Mouse (Mus musculus): ENCODE data around the gene Cirbp. TPM values are rescaled to one million over a fixed set of nuclear protein-coding genes. Genes with fewer than 3 reads are reported as not detected.

The Cirbp gene
- polyA plus RNA-seq, 1 experiment from 2014 or later = 81.5 TPM

DNA sequence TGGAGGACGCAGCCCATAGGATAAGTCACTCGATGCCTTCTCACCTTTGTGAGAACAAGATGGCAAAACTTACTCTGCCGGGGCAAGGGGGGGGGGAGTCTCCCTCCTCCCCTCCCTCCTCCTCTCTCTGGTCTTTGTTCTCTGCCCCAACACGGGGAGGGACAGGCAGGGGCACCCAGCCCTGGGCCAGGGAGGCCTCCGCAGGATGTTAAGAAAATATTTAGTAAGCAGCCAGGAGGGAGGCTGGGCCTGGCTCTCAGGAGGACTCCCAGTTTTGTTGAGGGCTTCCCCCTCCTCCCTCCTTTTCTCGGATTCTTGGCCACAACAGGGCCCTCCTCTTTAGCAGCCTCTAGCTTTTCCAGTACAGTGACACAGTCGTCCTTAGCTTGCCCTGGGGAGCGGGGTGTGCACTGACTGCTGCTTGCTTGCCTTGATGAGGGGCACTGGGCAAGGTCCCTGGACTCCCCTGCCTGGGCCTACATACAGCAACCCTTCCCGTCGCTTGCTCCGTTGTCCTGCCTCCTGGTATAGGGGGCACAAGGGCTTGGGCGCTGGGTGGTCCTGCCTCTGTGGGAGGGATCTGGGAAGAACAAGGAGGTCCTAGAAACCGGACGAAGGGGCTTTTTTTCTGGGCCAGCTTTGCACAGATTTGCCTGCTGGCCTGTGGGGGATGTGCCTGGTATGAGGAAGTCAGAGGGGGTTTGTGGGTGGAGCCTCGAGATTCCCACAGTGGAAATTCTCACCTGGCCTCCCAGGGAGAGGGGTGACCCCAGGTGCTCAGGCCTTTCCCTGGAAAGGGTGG is 13.5 kb upstream of the Cirbp start:
- H3K36me3 ChIP-seq (ENCODE audit: control insufficient read depth, insufficient read depth, low read length) = peaks cover 55% of the 10 kb centered on the region
- WGBS = 10% methylated on average over 14 of the region's 15 CpGs

DNA sequence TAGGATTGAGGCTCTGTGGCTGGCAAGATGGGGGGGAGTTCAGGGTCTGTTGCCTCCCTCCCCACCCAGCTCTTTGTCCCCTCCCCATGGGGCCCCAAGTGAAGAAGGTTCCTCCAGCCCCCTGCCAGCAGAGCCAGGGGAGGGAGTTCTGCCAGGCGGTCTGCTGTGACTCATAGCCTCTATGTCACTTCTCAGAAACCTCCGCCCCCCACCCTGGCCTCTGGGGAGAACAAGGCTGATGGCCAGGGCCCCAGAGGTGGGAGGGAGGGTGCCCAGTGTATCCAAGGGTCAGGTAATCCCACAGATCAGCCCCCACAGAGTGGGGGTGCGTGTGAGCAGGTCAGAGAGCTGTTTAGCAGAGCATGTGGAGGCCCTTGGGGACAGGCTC is 12.9 kb upstream of the Cirbp start:
- Histone ChIP-seq H3K36me3 (ENCODE audit: control insufficient read depth, insufficient read depth, low read length) (peaks cover 60% of the 10 kb centered on the region), H3K27ac (ENCODE audit: low read depth, low read length) (peak overlapping the region; percentile 99), H3K9me3 (ENCODE audit: control insufficient read depth, low read length) (no peaks in the 10 kb centered on the region), H3K4me3 (ENCODE audit: low read depth, low read length) (peak overlapping the region; percentile 99), H3K4me1 (ENCODE audit: control insufficient read depth, insufficient read depth, low read length) (peaks cover 47% of the 10 kb centered on the region), H3K9ac (ENCODE audit: low read length) (peak overlapping the region; percentile 100), H3K27me3 (ENCODE audit: control insufficient read depth, insufficient read depth, low read length) (no peaks in the 10 kb centered on the region), H3K4me2 (peak overlapping the region; percentile 99)
- DNase-seq (ENCODE audit: low spot score, missing footprints) = no peak
- 45% methylated on average over 3 of the region's 3 CpGs for WGBS
- ATAC-seq (ENCODE audit: low FRiP score) = no peak

More for the DNA sequence above, 13.5 kb upstream of the Cirbp start:
- Histone ChIP-seq H3K4me1 (ENCODE audit: control insufficient read depth, insufficient read depth, low read length) (peaks cover 48% of the 10 kb centered on the region), H3K27me3 (ENCODE audit: control insufficient read depth, insufficient read depth, low read length) (no peaks in the 10 kb centered on the region), H3K4me2 (peak overlapping the region; percentile 99), H3K4me3 (ENCODE audit: low read depth, low read length) (peak overlapping the region; percentile 99), H3K9me3 (ENCODE audit: control insufficient read depth, low read length) (no peaks in the 10 kb centered on the region), H3K9ac (ENCODE audit: low read length) (peak overlapping the region; percentile 100), H3K27ac (ENCODE audit: low read depth, low read length) (peak overlapping the region; percentile 99)
- DNase-seq (ENCODE audit: low spot score, missing footprints) (peak; percentile 93), ATAC-seq (ENCODE audit: low FRiP score) (no peak)

DNA sequence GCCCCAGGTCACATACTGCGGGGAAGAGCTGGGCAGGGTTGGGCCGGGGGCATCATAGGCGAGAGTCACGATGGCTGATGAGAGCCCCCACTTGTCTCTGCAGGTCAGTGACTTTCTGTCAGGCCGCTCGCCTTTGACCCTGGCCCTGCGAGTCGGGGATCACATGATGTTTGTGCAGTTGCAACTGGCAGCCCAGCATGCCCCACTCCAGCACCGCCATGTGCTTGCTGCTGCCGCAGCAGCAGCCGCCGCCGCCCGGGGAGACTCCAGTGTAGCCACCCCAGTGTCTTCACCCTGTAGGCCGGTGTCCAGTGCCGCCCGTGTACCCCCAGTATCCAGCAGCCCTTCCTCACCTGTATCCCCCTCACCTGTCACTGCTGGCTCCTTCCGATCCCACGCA is 12.1 kb upstream of the Cirbp start:
- Histone ChIP-seq H3K4me1 (ENCODE audit: control insufficient read depth, insufficient read depth, low read length) (peaks cover 52% of the 10 kb centered on the region), H3K27me3 (ENCODE audit: control insufficient read depth, insufficient read depth, low read length) (no peaks in the 10 kb centered on the region), H3K36me3 (ENCODE audit: control insufficient read depth, insufficient read depth, low read length) (peaks cover 60% of the 10 kb centered on the region), H3K4me3 (ENCODE audit: low read depth, low read length) (no peak overlapping the region), H3K9ac (ENCODE audit: low read length) (peak overlapping the region; percentile 100), H3K27ac (ENCODE audit: low read depth, low read length) (no peak overlapping the region; the same call in 1 of the 2 replicates), H3K4me2 (peak overlapping the region; percentile 99), H3K9me3 (ENCODE audit: control insufficient read depth, low read length) (no peaks in the 10 kb centered on the region)
- ATAC-seq (ENCODE audit: low FRiP score) = no peak
- no peak for DNase-seq (ENCODE audit: low spot score, missing footprints)
- WGBS = 86% methylated on average over 19 of the region's 19 CpGs

DNA sequence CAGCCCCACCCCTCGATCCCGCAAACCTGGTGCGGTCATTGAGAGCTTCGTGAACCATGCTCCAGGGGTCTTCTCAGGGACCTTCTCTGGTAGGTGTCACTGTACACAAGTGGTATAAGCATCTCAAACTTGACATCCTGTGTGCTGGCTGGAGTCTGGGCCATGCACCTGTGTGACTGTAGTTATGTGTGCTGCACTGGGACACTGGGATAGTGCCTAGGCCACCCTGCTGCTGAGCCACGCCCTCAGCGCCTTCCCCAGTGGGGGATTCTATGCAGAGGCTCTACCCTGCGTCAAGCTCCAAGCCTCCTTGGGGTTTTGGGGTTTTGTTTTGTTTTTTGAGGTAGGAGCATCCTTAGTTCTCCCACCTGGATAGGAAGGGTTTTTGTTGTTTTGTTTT is 11.4 kb upstream of the Cirbp start:
- H3K9ac ChIP-seq (ENCODE audit: low read length) = 0 out of 2 replicates have a peak overlapping the region, but pooled peaks have one; percentile 16
- H3K9me3 ChIP-seq (ENCODE audit: control insufficient read depth, low read length) = no peaks in the 10 kb centered on the region
- no peak overlapping the region for H3K4me3 ChIP-seq (ENCODE audit: low read depth, low read length)
- H3K27me3 ChIP-seq (ENCODE audit: control insufficient read depth, insufficient read depth, low read length) = no peaks in the 10 kb centered on the region
- peaks cover 60% of the 10 kb centered on the region for H3K36me3 ChIP-seq (ENCODE audit: control insufficient read depth, insufficient read depth, low read length)
- no peak overlapping the region for H3K4me2 ChIP-seq
- H3K27ac ChIP-seq (ENCODE audit: low read depth, low read length) = no peak overlapping the region
- DNase-seq (ENCODE audit: low spot score, missing footprints) (no peak), ATAC-seq (ENCODE audit: low FRiP score) (no peak)
- peaks cover 59% of the 10 kb centered on the region for H3K4me1 ChIP-seq (ENCODE audit: control insufficient read depth, insufficient read depth, low read length)
- 86% methylated on average over 7 of the region's 7 CpGs for WGBS

DNA sequence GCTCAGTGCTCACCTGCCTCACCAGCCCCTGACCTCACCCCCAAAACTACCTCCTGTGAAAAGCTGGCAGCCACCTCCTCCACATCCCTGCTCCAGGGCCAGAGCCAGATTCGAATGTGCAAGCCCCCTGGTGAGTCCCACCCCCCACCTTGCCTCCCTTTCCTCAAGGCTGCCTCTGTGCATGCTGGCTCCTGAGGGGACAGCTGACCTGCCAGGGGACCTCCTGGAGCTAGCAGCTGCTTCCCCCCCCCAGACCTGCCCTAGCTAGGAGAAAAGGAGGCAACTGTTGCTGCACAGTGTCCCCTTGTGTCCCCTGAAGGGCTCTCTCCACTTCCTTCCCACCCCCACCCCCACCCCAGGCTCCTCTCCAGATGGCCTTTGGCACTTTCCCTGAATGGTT is 10.5 kb upstream of the Cirbp start:
- Histone ChIP-seq H3K27ac (ENCODE audit: low read depth, low read length) (no peak overlapping the region), H3K27me3 (ENCODE audit: control insufficient read depth, insufficient read depth, low read length) (no peaks in the 10 kb centered on the region), H3K9me3 (ENCODE audit: control insufficient read depth, low read length) (no peaks in the 10 kb centered on the region), H3K4me3 (ENCODE audit: low read depth, low read length) (no peak overlapping the region), H3K4me1 (ENCODE audit: control insufficient read depth, insufficient read depth, low read length) (peaks cover 61% of the 10 kb centered on the region), H3K4me2 (no peak overlapping the region), H3K9ac (ENCODE audit: low read length) (no peak overlapping the region), H3K36me3 (ENCODE audit: control insufficient read depth, insufficient read depth, low read length) (peaks cover 60% of the 10 kb centered on the region)
- WGBS = 60% methylated on average over 1 of the region's 1 CpGs
- DNase-seq (ENCODE audit: low spot score, missing footprints) (no peak), ATAC-seq (ENCODE audit: low FRiP score) (no peak)

DNA sequence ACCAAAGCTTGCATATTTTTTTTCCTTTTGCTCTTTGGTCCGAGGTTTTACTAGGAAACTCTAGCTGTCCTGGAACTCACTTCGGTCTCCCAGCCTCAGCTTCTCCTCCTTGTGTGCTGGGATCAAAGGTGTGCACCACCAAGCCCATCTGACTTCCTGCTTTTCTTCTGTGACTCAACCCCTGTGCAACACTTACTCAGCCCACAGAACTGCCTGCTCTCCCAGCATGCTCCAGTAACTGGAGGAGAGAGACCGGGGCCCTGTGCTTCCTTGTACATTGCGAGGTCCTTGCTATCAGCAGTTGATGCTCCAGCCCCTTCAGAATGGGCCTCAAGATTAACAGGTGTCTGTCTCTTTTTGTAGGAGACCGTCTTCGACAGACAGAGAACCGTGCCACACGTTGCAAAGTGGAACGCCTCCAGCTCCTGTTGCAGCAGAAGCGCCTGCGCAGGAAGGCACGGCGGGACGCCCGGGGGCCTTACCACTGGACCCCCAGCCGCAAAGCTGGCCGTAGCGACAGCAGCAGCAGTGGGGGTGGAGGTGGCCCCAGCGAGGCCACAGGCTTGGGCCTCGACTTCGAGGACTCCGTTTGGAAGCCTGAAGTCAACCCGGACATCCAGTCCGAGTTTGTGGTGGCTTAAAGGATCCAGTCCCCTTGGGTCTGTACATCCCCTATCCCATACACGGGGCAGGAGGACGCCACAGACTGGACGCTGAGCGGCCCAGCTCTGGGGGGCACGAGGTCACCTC is 9.6 kb upstream of the Cirbp start:
- Histone ChIP-seq H3K9me3 (ENCODE audit: control insufficient read depth, low read length) (no peaks in the 10 kb centered on the region), H3K27ac (ENCODE audit: low read depth, low read length) (0 out of 2 replicates have a peak overlapping the region, but pooled peaks have one; percentile 32), H3K9ac (ENCODE audit: low read length) (no peak overlapping the region), H3K4me1 (ENCODE audit: control insufficient read depth, insufficient read depth, low read length) (peaks cover 70% of the 10 kb centered on the region), H3K4me2 (no peak overlapping the region), H3K27me3 (ENCODE audit: control insufficient read depth, insufficient read depth, low read length) (no peaks in the 10 kb centered on the region), H3K36me3 (ENCODE audit: control insufficient read depth, insufficient read depth, low read length) (peaks cover 60% of the 10 kb centered on the region), H3K4me3 (ENCODE audit: low read depth, low read length) (no peak overlapping the region)
- ATAC-seq (ENCODE audit: low FRiP score) (no peak), DNase-seq (ENCODE audit: low spot score, missing footprints) (no peak)
- 87% methylated on average over 29 of the region's 29 CpGs for WGBS

DNA sequence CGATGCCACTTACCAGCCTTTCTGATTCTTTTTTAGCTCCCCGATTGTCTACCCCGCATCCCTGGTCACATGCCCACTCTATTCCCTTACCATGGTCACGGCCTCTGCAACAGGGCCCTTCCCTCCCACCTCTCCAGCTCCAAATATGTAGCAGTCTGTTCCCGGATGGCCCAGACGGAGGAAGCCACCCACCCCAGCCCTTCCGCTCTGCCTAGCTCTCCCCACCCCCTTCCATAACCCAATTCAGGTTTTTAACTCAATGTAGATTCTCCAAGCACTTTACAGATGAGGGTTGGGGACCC is 9.1 kb upstream of the Cirbp start:
- H3K4me2 ChIP-seq = no peak overlapping the region
- no peak overlapping the region for H3K9ac ChIP-seq (ENCODE audit: low read length)
- H3K4me3 ChIP-seq (ENCODE audit: low read depth, low read length) = no peak overlapping the region
- DNase-seq (ENCODE audit: low spot score, missing footprints) = no peak
- peaks cover 57% of the 10 kb centered on the region for H3K36me3 ChIP-seq (ENCODE audit: control insufficient read depth, insufficient read depth, low read length)
- H3K9me3 ChIP-seq (ENCODE audit: control insufficient read depth, low read length) = no peaks in the 10 kb centered on the region
- WGBS = 66% methylated on average over 7 of the region's 7 CpGs
- H3K4me1 ChIP-seq (ENCODE audit: control insufficient read depth, insufficient read depth, low read length) = peaks cover 75% of the 10 kb centered on the region
- peak overlapping the region; percentile 76; the same call in 1 of the 2 replicates for H3K27ac ChIP-seq (ENCODE audit: low read depth, low read length)
- no peak for ATAC-seq (ENCODE audit: low FRiP score)
- no peaks in the 10 kb centered on the region for H3K27me3 ChIP-seq (ENCODE audit: control insufficient read depth, insufficient read depth, low read length)

DNA sequence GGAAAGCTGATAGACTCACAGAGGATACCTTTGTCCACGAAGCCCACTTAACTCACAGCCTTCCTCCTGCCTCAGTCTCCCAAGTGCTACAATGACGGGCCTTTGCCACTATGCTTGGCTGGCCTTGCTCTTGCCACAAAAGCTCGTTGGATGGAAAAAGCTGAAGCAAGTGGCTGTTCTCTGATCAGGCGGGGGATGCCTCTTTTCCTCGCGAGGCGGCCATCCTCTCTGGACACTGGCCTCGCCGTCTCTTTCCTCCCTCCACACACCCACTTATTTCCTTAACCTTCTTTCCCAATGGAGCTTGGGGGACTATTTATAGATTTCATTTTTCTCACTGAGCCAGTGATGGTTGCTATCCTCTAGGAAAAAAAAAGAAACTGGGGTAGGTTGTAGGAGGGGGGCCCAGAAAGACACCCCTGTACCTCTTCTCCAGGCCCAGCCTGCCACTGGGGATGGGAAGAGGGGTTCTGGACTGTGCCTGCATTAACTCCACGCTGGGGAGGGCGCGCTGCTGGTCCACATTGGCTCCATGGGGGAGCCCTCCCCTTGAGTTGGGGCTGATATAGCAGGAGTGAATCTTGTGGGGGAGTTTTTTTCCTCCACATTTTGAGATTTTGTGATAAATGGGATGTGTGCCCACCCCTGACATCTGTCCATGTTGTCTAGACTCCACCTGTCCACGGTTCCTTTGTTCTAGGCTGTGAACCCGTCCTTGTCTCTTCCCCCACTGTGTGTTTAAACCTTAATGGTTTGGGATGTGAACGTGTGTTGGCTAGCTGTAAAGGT is 8.4 kb upstream of the Cirbp start:
- Histone ChIP-seq H3K36me3 (ENCODE audit: control insufficient read depth, insufficient read depth, low read length) (peaks cover 53% of the 10 kb centered on the region), H3K9ac (ENCODE audit: low read length) (no peak overlapping the region; the same call in 1 of the 2 replicates), H3K27me3 (ENCODE audit: control insufficient read depth, insufficient read depth, low read length) (no peaks in the 10 kb centered on the region), H3K4me1 (ENCODE audit: control insufficient read depth, insufficient read depth, low read length) (peaks cover 72% of the 10 kb centered on the region), H3K4me3 (ENCODE audit: low read depth, low read length) (no peak overlapping the region), H3K27ac (ENCODE audit: low read depth, low read length) (peak overlapping the region; percentile 76), H3K9me3 (ENCODE audit: control insufficient read depth, low read length) (no peaks in the 10 kb centered on the region), H3K4me2 (no peak overlapping the region)
- ATAC-seq (ENCODE audit: low FRiP score) (no peak), DNase-seq (ENCODE audit: low spot score, missing footprints) (no peak)
- WGBS = 66% methylated on average over 15 of the region's 15 CpGs

All from midbrain, embryonic 11.5 days (tissue).